In genomic region chr2:141672814-141673213, GRCm38 (mm10) we compare ENCODE assay signal across 16 mouse cellular contexts.
"Had no signal": no experiment of that assay in that cellular context is flagged by ENCODE, and none has a peak within 500 bp of the region (broad histone marks: within the 10 kb centered on the region; RNA-seq: fewer than 3 reads in every experiment).

No protein-coding gene starts in this region.

- H3K27me3 ChIP-seq: liver, embryonic 13.5 days; liver, embryonic 15.5 days; megakaryocyte, embryonic 14.5 days; midbrain, embryonic 12.5 days; midbrain, embryonic 15.5 days; neural tube, embryonic 12.5 days; stomach, embryonic 15.5 days had no signal

- DNase-seq: liver; liver, embryonic 13.5 days; liver, postnatal 0 days; lung, postnatal 14 days; thymus, adult 2 months; thymus, postnatal 25 days; thymus, postnatal 4 days had no signal

- H3K9ac ChIP-seq: liver, embryonic 13.5 days; liver, embryonic 15.5 days; liver, postnatal 0 days; midbrain, embryonic 12.5 days; midbrain, embryonic 15.5 days; neural tube, embryonic 12.5 days; stomach, embryonic 15.5 days had no signal

- H3K4me2 ChIP-seq: liver, embryonic 11.5 days; liver, embryonic 13.5 days; liver, embryonic 15.5 days; midbrain, embryonic 12.5 days; midbrain, embryonic 15.5 days; neural tube, embryonic 12.5 days; stomach, embryonic 15.5 days had no signal

- H3K4me1 ChIP-seq: liver, embryonic 13.5 days; liver, embryonic 15.5 days; megakaryocyte, embryonic 14.5 days; midbrain, embryonic 12.5 days; midbrain, embryonic 15.5 days; neural tube, embryonic 12.5 days; stomach, embryonic 15.5 days had no signal

- H3K4me3 ChIP-seq: liver, embryonic 13.5 days; liver, embryonic 15.5 days; megakaryocyte, embryonic 14.5 days; midbrain, embryonic 12.5 days; midbrain, embryonic 15.5 days; neural tube, embryonic 12.5 days; stomach, embryonic 15.5 days had no signal

- ATAC-seq: liver, postnatal 0 days; midbrain, embryonic 15.5 days had no signal

- H3K9me3 ChIP-seq: liver, embryonic 13.5 days; liver, embryonic 15.5 days; megakaryocyte, embryonic 14.5 days; midbrain, embryonic 12.5 days; midbrain, embryonic 15.5 days; neural tube, embryonic 12.5 days; stomach, embryonic 15.5 days had no signal

- H3K27ac ChIP-seq: liver, embryonic 13.5 days; liver, embryonic 15.5 days; macrophage; midbrain, embryonic 12.5 days; midbrain, embryonic 15.5 days; neural tube, embryonic 12.5 days; stomach, embryonic 15.5 days; stomach, postnatal 0 days had no signal

- H3K36me3 ChIP-seq: liver, embryonic 13.5 days; liver, embryonic 15.5 days; midbrain, embryonic 12.5 days; midbrain, embryonic 15.5 days; neural tube, embryonic 12.5 days; stomach, embryonic 15.5 days had no signal
